Mouse (Mus musculus): ENCODE measurements at regions not wholly inside any gene's neighbourhood (a gene's known extent, or its start where the extent isn't known, plus 50 kb on each side); places are given as distances from the start of the nearest gene placed in this dataset.

GRCm38 (mm10) chr6:148584126-148584525 is 139.9 kb upstream of the Tmtc1 start:
- TF ChIP-seq CTCF (IDR thresholded peaks at IDR 0.05; ENCODE audit: extremely low read depth, insufficient read depth, low read length), result no peak
- Histone ChIP-seq H3K4me1 (ENCODE audit: control insufficient read depth, insufficient read depth, low read length) (no peaks in the 10 kb centered on the region), H3K27ac (ENCODE audit: insufficient read depth, low read length) (no peak overlapping the region), H3K4me3 (ENCODE audit: insufficient read depth, low read length) (no peak overlapping the region)

GRCm38 (mm10) chr6:148578281-148578680 is 134.1 kb upstream of the Tmtc1 start:
- TF ChIP-seq POLR2A (IDR thresholded peaks at IDR 0.05; ENCODE audit: extremely low read depth, insufficient read depth, low read length), result no peak
- TF ChIP-seq CTCF (IDR thresholded peaks at IDR 0.05; ENCODE audit: extremely low read depth, insufficient read depth, low read length), result no peak
- Histone ChIP-seq H3K4me1 (ENCODE audit: control insufficient read depth, insufficient read depth, low read length) (no peaks in the 10 kb centered on the region; the same call in 1 of the 2 replicates), H3K27ac (ENCODE audit: insufficient read depth, low read length) (no peak overlapping the region), H3K4me3 (ENCODE audit: insufficient read depth, low read length) (no peak overlapping the region)

- TF ChIP-seq CTCF (IDR thresholded peaks at IDR 0.05; ENCODE audit: extremely low read depth, insufficient read depth, low read length) (no peak), POLR2A (IDR thresholded peaks at IDR 0.05; ENCODE audit: extremely low read depth, insufficient read depth, low read length) (no peak)
- no peak overlapping the region for H3K27ac ChIP-seq (ENCODE audit: insufficient read depth, low read length)
- H3K4me3 ChIP-seq (ENCODE audit: insufficient read depth, low read length), result no peak overlapping the region
- no peaks in the 10 kb centered on the region; the same call in 1 of the 2 replicates for H3K4me1 ChIP-seq (ENCODE audit: control insufficient read depth, insufficient read depth, low read length)
Observed at GRCm38 (mm10) chr6:148577663-148578062, 133.5 kb upstream of the Tmtc1 start.

- TF ChIP-seq CTCF (IDR thresholded peaks at IDR 0.05; ENCODE audit: extremely low read depth, insufficient read depth, low read length) (no peak), POLR2A (IDR thresholded peaks at IDR 0.05; ENCODE audit: extremely low read depth, insufficient read depth, low read length) (no peak)
- Histone ChIP-seq H3K27ac (ENCODE audit: insufficient read depth, low read length) (no peak overlapping the region), H3K4me1 (ENCODE audit: control insufficient read depth, insufficient read depth, low read length) (no peaks in the 10 kb centered on the region; the same call in 1 of the 2 replicates), H3K4me3 (ENCODE audit: insufficient read depth, low read length) (no peak overlapping the region)
Observed at GRCm38 (mm10) chr6:148574742-148575453, 130.7 kb upstream of the Tmtc1 start.

GRCm38 (mm10) chr6:148572201-148572600 is 128.0 kb upstream of the Tmtc1 start:
- H3K4me3 ChIP-seq (ENCODE audit: insufficient read depth, low read length), result no peak overlapping the region
- TF ChIP-seq CTCF (IDR thresholded peaks at IDR 0.05; ENCODE audit: extremely low read depth, insufficient read depth, low read length) (no peak), POLR2A (IDR thresholded peaks at IDR 0.05; ENCODE audit: extremely low read depth, insufficient read depth, low read length) (no peak)
- H3K4me1 ChIP-seq (ENCODE audit: control insufficient read depth, insufficient read depth, low read length), result no peaks in the 10 kb centered on the region
- no peak overlapping the region for H3K27ac ChIP-seq (ENCODE audit: insufficient read depth, low read length)

GRCm38 (mm10) chr6:148571651-148572050 is 127.5 kb upstream of the Tmtc1 start:
- Histone ChIP-seq H3K27ac (ENCODE audit: insufficient read depth, low read length) (no peak overlapping the region), H3K4me3 (ENCODE audit: insufficient read depth, low read length) (no peak overlapping the region), H3K4me1 (ENCODE audit: control insufficient read depth, insufficient read depth, low read length) (no peaks in the 10 kb centered on the region)
- TF ChIP-seq CTCF (IDR thresholded peaks at IDR 0.05; ENCODE audit: extremely low read depth, insufficient read depth, low read length), result no peak
- no peak for TF ChIP-seq POLR2A (IDR thresholded peaks at IDR 0.05; ENCODE audit: extremely low read depth, insufficient read depth, low read length)

- H3K27ac ChIP-seq (ENCODE audit: insufficient read depth, low read length), result no peak overlapping the region
- no peaks in the 10 kb centered on the region; the same call in 1 of the 2 replicates for H3K4me1 ChIP-seq (ENCODE audit: control insufficient read depth, insufficient read depth, low read length)
- no peak for TF ChIP-seq POLR2A (IDR thresholded peaks at IDR 0.05; ENCODE audit: extremely low read depth, insufficient read depth, low read length)
- TF ChIP-seq CTCF (IDR thresholded peaks at IDR 0.05; ENCODE audit: extremely low read depth, insufficient read depth, low read length), result no peak
- no peak overlapping the region for H3K4me3 ChIP-seq (ENCODE audit: insufficient read depth, low read length)
Observed at GRCm38 (mm10) chr6:148564146-148564545, 120.0 kb upstream of the Tmtc1 start.

- H3K27ac ChIP-seq (ENCODE audit: insufficient read depth, low read length), result no peak overlapping the region
- H3K4me1 ChIP-seq (ENCODE audit: control insufficient read depth, insufficient read depth, low read length), result no peaks in the 10 kb centered on the region; the same call in 1 of the 2 replicates
- no peak for TF ChIP-seq CTCF (IDR thresholded peaks at IDR 0.05; ENCODE audit: extremely low read depth, insufficient read depth, low read length)
- no peak for TF ChIP-seq POLR2A (IDR thresholded peaks at IDR 0.05; ENCODE audit: extremely low read depth, insufficient read depth, low read length)
- no peak overlapping the region for H3K4me3 ChIP-seq (ENCODE audit: insufficient read depth, low read length)
Observed at GRCm38 (mm10) chr6:148562206-148562708, 118.1 kb upstream of the Tmtc1 start.

- no peak overlapping the region for H3K4me3 ChIP-seq (ENCODE audit: insufficient read depth, low read length)
- no peak for TF ChIP-seq POLR2A (IDR thresholded peaks at IDR 0.05; ENCODE audit: extremely low read depth, insufficient read depth, low read length)
- TF ChIP-seq CTCF (IDR thresholded peaks at IDR 0.05; ENCODE audit: extremely low read depth, insufficient read depth, low read length), result no peak
- peak overlapping the region; percentile 91 for H3K27ac ChIP-seq (ENCODE audit: insufficient read depth, low read length)
Observed at GRCm38 (mm10) chr6:148556484-148556871, 112.3 kb upstream of the Tmtc1 start.

More at GRCm38 (mm10) chr6:148556484-148556871, 112.3 kb upstream of the Tmtc1 start:
- peaks cover 12% of the 10 kb centered on the region; the same call in 1 of the 2 replicates for H3K4me1 ChIP-seq (ENCODE audit: control insufficient read depth, insufficient read depth, low read length)

Measured in cortical plate, adult 2 months (tissue).